Mouse (Mus musculus) erythroid progenitor cell, adult 5-6 weeks (primary cell): Measurements from ENCODE around the gene Zdhhc1. TPM values are rescaled to one million over a fixed set of nuclear protein-coding genes. Genes with fewer than 3 reads are reported as not detected.
A peak's percentile ranks its signal among the peaks of the same experiment; 100 is the strongest.

Experiments
- ATAC-seq: replicated peaks from 2 replicates; pipeline ENCODE4 v1.8.0; 2016; ENCODE audit warnings: moderate number of reproducible peaks, mild to moderate bottlenecking, moderate TSS enrichment, inconsistent platforms; ENCODE audit not compliant: poor library complexity, low FRiP score, severe bottlenecking
- total RNA-seq, 2 experiments: library from RNA; stranded (forward) in 1 of 2; stranded (reverse) in 1 of 2; fragments of 150-400 nt in 1 of 2; fragments of 186-747, 209-891 nt in 1 of 2; gene quantifications; 2 replicates each; pipeline versions ENCODE4 v1.2.3 to v1.2.4; 2015 to 2017; ENCODE audit warnings: low replicate concordance in 2 of 2

Zdhhc1 gene
- total RNA-seq (2015; ENCODE audit: low replicate concordance), result 2.5 TPM in 1 of 2 replicates, not detected in the other
- 0.39 TPM in 1 of 2 replicates, not detected in the other for total RNA-seq (2017; ENCODE audit: low replicate concordance)

DNA sequence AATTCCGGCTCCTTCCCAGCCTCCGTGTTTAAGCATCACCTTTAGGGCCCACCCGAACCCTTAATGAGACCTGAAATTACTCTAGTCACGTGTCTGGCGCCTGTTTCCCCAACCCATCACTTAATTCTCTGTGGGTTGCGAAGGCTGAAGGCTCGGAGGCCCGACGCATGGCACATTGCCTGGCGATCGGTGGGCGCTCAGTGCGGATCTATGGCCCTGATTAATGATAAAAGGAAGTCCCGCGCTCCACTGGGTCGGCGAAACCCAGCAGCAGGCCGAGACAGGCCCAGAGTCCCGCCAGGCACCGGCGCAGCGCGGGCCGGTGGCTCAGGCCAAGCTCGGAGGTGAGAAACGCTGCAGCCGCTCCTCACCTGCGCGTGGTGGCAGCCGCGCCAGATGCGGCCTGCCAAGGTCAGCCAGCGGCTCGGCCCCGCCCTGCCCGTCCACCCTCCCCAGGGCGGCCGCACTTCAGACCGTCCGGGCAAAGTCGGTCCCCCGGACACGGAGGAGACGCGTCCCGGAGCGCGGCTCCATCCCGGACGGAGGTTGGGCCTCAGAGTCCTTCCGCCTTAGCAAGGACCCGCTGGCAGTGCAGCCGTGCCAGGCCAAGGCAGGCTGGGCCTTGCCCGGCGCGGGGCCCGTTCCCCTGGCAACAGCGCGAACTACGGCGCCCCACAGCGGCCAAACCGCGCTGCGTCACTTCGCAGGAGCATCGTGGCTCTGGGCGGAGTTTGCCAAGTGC, at the start of gene Zdhhc1:
Gene Zdhhc1 (minus strand): TSS at position 464 of the 742 bp plus-strand sequence.
- ATAC-seq, result peak; percentile 92

DNA sequence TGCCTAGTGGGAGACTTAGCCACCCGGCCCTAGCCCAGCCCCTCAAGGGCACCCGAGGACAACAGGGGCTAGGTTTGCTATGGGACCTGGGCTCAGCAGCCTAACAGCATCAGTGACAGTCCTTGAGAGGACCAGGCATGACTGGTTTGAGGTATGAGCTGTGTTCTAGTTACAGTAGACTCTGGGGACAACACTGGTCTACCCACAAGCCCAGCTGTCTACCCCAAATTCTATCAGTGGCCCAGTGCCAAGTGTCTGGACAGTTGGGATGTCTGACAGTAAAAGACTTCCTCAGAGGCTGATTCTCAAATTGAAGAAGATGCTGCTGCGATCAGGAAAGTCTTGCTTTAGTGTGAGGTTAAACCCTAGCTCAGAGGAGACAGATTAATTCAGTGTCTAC, 48.5 kb upstream of the Zdhhc1 start:
- no peak for ATAC-seq

DNA sequence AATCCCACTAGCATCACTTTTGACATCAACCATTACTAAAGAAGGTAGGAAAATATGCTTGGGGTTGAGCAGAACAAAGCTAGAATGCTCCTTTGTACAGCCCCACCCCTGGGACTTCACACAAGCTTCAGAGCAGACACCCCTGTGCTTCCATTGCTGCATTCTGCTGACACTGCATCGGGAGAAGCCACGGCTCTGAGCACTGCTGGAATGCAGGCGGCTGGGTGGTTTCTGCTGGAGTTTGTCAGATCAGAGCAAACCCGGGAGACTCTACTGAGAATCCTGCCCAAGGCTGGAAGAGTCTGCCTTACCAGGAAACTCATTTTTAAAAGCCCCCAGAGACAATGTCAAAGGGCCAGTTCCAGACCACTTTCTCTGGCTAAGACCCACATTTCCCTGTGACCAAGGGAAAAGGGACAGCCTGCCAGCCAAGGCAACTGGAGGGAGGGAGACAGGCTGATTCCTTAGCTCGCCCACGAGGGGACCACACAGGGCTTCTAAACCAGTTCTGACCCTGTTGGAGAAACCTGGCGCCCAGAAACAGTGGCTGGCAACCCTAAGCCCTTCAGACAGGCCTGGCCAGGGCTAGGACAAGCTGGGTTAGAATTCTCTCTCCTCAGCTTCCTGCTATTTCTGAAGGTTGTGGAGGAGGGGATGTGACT, 48.0 kb upstream of the Zdhhc1 start:
- ATAC-seq, result no peak

DNA sequence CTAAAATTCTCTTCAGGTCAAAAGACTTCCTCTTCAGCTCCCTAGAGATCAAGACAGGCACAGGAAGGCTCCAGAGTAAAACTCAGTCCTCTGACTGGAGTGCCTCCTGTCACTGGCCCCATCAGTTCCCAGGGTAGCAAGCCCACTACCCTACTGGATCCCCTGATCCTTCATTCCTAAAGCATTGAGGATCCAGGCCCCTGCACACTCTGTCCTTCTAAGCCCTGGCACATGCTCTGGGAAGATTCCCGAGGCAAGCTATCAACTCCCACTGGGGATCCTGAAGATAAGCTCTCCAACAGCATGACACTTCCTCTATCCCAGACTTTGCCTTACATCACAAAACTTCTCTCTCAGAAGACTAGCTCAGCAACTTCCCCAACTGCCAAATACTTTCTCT, 47.0 kb upstream of the Zdhhc1 start:
- no peak for ATAC-seq

DNA sequence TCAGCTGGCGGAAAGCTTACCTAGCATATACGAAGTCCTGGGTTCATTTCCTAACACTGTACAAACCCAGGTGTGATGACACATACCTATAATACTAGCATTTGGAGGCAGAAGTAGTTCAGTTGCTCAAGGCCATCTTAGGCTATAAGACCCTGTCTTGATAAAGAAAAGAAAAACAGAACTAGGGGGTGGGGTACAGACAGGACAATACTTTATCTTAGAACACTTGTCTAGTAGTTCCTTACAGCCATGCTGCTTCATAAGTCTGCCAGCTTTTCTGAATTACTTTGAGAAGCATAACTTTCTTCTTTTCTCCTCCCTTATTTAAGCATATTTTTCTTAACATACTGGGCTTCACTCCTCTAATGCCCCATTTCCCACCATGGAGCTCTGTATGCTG, 46.1 kb upstream of the Zdhhc1 start:
- no peak for ATAC-seq

DNA sequence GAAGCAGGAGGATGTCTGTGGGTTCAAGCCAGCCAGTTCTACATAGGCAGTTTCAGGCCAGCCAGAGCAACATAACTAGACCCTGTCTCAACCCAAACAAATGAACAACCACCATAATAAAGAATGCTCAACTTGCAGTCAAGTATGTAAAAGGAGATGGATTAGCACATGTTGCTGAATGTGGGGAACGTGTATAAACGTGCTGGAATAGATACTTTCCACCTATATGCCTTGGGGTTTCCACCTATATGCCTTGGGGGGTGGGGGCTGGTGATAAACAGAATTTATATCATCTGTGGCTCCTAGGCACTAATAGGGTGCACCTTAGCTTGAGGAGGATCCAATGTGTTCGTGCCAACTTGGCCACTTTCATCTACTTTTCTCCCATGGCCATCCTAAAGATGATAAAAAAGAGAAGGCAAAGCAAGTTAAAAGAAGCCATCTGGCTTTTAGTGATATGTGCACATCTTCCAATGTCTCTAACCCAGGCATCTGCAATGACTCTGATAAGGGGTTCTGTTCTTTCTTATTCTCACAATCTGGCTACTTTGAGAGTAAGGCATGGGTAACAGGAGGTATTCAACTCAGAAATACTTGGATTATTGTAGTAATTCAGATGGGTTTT, 45.4 kb upstream of the Zdhhc1 start:
- peak; percentile 81 for ATAC-seq

DNA sequence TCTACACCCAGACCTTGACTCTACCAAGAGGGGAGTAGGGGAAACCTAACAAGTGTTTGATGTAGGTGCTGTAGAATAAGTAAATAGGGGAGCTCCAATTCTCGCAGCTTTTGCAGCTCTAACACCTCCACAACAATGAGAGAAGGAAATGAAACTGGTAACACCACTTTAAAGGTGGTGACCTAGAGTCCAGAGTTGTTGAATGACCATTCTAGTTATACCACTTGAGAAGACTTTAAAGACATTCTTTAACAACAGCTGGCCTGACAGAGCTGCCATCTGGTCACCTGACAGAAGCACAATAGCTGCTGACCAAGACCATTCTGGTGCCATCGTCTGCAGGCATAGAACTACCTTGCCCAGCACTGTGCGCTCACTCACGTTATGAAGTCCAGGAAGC, 42.2 kb upstream of the Zdhhc1 start:
- ATAC-seq, result no peak

DNA sequence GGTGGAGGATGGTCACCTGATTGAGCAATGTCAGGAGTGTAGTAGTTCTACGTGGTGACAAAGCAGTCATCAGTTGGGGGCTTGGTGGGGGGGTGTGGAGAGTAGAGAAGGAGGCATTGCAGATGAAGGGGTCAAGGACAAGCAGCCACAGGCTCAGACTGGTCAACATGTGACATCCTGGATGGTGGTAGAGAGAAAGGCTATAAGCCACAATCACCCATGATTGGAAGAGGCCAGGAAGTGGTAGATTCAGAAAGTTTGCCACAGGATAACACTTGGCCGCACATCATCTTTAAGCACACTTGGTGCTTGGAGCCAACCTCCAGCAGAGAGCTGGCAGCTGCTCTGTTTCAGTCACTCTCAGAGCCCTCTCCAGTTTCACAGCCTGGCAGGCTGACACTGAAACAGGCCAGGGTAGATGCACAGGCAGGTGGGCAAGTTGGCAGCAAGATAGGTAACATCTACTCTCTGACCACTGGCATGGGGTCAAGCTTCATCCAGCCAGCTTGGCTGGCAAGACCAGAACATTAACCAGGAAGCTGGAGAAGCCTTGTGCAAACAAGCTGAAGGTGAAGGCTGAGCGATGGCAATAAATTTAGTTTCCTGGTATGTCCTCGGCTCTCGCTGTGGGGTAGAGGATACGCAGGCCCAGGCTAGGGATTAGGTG, 40.4 kb upstream of the Zdhhc1 start:
- no peak for ATAC-seq

DNA sequence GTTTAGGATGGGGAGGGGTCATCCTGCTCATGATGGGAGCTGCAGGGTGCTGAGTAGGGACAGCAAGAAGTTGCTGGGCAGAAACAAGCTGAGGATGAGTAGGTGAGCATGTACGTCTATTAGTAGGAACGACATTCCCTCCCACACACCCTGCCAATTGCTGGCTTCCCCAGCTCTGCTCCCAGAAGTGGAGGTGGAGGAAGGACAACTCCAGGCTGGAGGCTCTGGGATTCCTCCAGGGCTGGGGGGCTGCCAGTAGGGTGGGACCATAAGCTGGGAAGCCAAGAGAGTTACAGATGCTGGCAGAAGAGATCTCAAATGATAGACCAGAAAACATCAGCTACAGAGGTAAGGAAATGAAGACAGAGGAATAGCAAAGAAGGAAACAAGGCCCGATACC, 39.8 kb upstream of the Zdhhc1 start:
- no peak for ATAC-seq

DNA sequence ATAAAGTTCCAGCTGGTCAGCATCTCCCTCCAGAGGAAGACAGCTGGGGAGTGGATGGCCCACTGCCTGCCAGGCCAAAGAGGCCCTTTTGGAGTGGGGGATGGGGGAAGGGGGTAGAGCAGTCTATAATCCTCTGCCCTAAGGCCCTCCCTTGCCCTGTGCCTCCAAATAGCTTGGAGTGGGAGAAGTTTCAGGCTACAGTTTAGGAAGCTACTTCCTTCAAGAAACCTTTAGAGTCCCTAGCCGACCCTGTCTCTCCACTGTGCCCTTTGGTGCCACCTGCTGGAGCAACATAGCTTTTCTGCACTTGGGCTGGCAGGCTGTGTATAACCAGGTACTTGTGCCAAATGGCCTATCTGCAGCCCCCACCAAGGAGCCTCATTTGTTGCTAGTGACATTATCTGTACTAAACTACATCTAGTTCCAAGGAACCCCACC, 37.2 kb upstream of the Zdhhc1 start:
- ATAC-seq, result peak; percentile 82

DNA sequence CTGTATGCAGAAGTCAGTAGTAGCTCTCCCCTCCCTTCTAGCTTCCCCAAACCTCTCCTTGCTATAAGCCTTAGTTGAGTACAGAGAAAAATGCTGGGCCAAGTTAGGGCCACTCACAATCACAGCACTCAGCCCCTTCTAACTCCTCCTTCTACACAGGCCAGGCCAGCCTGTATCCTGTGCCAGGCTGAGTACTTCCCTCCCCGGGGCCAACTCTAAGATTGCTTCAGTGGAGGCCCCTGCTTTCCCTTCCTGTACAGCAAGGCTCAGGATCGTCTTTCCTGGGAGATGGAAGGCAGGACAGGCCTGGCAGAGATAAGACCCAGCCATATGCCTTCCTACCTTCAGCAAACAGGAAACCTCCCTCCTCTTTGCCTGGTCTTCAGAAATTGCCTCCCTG, 36.7 kb upstream of the Zdhhc1 start:
- ATAC-seq, result peak; percentile 20; the same call in 1 of the 2 replicates

DNA sequence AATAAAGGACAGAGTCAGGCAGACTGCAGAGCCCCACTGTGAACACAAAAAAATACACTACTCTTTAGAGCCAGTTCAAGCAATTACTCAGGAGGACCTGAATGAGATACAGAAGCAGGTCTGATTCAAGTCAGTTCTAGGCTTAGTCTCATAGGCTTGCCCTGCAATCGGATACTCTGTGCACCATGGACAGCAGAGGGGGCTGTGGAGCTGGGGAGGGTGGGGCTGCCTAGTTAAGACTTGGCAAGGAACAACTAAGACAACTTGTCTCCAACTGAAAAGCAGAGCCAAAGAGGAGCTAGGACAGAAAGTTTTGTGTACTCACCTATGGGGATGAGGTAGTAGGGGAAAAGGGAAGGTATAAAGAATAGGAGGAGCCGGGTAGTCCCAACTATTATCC, 35.1 kb upstream of the Zdhhc1 start:
- ATAC-seq, result peak; percentile 77

DNA sequence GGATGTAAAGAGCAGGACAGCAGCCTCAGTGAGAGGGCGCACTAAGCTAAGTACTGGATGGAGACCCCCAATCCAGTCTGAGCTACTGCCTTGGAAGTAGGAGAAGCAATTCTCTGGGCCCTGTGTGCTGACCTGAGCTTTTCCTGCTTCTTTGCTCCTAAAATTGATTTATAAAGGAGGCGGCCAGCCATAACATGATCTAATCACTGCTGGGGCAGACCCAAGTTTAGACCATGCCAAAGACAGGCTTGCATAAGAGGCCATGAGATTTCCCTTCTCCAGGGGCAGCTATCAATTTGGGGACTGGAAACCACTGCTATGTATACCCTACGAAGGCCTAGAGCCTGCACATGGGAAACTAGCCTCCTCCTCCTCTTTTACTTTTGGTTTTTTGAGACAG, 32.6 kb upstream of the Zdhhc1 start:
- no peak for ATAC-seq

DNA sequence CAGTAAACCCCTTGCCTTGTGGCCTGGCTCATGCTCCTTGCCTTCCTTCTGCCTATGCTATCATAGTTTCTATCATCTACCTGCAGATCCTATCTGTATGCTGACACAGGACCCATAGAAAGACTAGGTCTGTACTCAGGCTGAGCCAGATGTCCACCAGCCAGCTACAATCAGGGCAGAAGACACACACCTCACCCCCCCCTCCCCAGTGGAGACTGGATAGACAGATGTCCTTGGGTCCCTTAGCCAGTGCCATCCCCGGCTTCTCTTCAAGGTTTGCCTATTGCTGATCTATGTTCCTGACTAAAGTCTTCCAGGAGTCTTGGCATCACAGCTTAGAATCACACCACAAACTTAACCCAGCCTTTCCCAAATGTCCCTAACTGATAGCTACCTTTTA, 31.5 kb upstream of the Zdhhc1 start:
- ATAC-seq, result no peak

DNA sequence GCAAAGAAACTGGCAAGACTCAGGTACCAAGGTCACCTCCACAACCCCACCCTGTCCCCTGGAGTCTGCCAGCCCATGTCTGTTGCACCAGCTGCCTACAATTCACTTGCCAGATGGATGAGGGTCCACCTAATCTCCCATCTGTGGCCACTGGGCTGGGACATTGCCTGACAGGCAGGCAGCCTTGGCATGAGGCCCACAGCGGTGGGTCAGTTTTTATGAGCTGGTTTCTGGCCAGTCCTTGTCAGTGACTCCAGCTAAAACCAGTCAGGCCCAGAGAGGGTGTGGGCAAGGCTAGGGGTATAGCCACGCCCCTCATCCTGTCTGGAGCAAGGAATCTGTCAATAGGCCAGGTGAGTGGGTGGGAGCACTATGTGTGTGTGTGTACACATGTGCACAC, 30.4 kb upstream of the Zdhhc1 start:
- no peak for ATAC-seq

DNA sequence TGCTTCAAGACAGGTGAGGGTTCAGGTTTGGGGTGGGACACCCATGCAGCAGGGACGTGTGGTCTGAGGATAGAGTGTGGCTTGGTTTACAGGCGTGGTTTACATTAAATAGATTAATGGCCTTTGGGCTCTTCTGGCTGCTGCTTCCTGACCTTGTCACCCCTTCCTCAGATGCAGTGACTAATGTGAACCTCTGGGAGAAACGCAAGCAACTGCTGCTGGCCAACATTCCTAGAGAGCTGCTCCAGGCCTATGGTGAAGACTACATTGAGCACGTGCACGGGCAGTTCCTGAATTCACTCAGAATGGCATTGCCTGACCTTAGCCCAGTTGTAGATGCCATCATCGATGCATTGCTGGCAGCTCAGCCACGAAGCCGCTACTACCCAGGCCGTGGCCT, 26.2 kb upstream of the Zdhhc1 start:
- no peak for ATAC-seq

DNA sequence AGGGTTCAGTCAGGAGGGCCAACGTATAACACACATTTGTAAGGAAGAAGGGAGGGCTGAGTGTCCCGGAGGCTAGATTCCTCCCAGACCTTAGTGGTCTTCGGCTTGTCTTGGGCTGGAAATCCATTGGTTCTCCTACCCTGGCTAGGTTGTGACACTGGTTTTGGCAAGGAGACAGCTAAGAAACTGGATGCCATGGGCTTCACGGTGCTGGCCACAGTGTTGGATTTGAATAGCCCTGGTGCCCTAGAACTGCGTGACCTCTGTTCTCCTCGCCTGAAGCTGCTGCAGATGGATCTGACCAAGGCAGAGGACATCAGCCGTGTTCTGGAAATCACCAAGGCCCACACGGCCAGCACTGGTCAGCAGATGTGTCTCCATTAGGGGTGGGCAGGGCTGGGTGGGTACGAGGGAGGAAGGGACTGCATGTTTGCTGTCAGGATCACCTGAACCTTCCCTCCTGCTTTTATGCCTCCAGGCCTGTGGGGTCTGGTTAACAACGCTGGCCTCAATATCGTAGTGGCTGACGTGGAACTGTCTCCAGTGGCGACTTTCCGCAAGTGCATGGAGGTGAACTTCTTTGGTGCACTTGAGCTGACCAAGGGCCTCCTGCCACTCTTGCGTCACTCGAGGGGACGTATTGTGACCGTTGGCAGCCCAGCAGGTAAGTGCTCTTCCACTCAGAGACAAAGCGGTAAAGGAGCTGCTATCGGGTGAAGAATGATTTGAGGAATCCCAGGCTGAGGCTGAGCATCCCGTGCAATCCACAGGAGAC, 25.5 kb upstream of the Zdhhc1 start:
- no peak for ATAC-seq

DNA sequence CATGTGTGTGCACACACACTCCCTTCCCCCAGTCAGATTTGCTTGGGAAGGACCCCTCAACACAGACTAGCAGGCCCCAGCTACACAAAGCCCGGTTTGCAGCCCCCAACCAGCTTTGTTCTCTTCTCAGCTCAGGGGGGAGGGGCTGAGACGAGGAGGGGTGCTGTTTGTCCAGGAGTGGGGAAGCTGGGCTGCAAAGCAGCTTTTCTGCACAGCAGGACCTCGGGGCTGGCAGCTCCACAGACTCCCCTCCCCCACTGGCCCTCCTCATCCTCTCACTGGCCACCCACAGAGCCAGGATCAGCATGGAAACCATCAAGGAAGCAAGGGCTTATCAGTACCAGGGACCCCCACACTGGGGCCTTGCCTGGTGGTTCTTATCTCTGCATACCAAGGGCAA, 24.4 kb upstream of the Zdhhc1 start:
- no peak for ATAC-seq

DNA sequence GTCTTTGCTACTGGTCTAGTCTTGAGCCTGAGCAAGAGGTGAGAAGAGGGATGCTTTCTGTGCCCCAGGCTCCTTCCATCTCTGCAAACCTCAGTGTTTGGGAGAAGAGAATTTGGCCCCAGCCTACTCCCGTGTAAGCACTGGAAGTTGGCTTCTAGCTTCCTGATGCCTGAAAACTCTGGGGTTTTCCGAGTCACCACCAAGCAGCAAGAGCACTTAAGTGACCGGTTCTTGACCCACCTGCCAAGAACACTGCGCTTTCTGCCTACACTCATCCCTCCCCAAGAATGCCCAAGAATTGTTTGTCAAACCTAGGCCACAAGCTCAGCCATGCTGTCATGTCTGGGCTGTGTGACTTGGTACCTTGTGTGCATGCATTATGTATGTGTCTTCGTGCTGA, 23.8 kb upstream of the Zdhhc1 start:
- ATAC-seq, result no peak

DNA sequence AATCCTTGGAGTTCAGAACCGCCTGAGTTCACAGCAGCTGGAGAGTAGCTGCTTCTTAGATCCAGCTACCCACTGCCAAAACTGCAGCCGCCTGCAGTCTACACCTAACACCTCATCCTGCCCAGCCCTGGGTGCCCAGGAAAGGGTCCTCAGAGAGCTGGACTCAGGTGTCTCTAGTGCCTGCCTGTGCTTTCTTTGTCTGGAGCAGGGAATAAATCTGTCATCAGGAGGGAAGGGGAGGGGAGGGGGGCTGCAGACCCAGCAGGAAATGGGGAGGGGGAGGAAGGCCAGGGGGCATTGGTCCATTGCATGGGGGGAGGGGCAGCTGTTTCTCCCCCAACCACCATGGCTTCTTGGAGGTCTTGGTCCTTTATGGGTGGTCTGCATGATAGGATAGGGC, 22.9 kb upstream of the Zdhhc1 start:
- ATAC-seq, result no peak
